Mouse (Mus musculus) liver, embryonic 13.5 days (tissue): ENCODE measurements around the gene Tspan1. TPM values are rescaled to one million over a fixed set of nuclear protein-coding genes. Genes with fewer than 3 reads are reported as not detected.

Source experiments
- ATAC-seq: fragments of 200-750 bp; cut with Nextera tagmentation; 2 replicates; pipeline ENCODE4 v1.8.0; 2017; ENCODE audit warnings: low read depth, mild to moderate bottlenecking, moderate number of reproducible peaks, moderate library complexity
- DNase-seq: peaks from one replicate; pipeline ENCODE4 v3.0.0; 2022
- H3K27ac ChIP-seq: fragments of 300-500 bp; sonication (generic); 2 replicates; pipeline ENCODE4 v1.5.1; 2015; ENCODE audit warnings: moderate library complexity, mild to moderate bottlenecking, inconsistent platforms
- H3K27me3 ChIP-seq: fragments of 300-500 bp; sonication (generic); 2 replicates; pipeline ENCODE4 v1.6.1; 2015; ENCODE audit warnings: mild to moderate bottlenecking, inconsistent platforms
- H3K36me3 ChIP-seq: fragments of 300-500 bp; sonication (generic); 2 replicates; pipeline ENCODE4 v1.6.1; 2015; ENCODE audit warnings: mild to moderate bottlenecking, inconsistent platforms
- H3K4me1 ChIP-seq: fragments of 300-500 bp; sonication (generic); replicated peaks from 2 replicates; pipeline ENCODE4 v1.6.1; 2015; ENCODE audit warnings: inconsistent platforms
- H3K4me2 ChIP-seq: fragments of 300-500 bp; sonication (generic); 2 replicates; pipeline ENCODE4 v1.6.1; 2015; ENCODE audit warnings: inconsistent platforms, mild to moderate bottlenecking, moderate library complexity
- H3K4me3 ChIP-seq: fragments of 300-500 bp; sonication (generic); replicated peaks from 2 replicates; pipeline ENCODE4 v1.5.1; 2015; ENCODE audit warnings: mild to moderate bottlenecking, inconsistent platforms
- H3K9ac ChIP-seq: fragments of 300-500 bp; sonication (generic); 2 replicates; pipeline ENCODE4 v1.6.1; 2015; ENCODE audit warnings: mild to moderate bottlenecking, inconsistent platforms
- H3K9me3 ChIP-seq: fragments of 300-500 bp; sonication (generic); replicated peaks from 2 replicates; pipeline ENCODE4 v1.6.1; 2016; ENCODE audit warnings: inconsistent platforms
- WGBS: fragments of 180-500 bp; shearing (Covaris S2); methylation state at CpG from one replicate; pipeline ENCODE4 v1.1.7; 2015; ENCODE audit not compliant: insufficient replicate concordance; 5-methylcytosine and 5-hydroxymethylcytosine counted together
- polyA plus RNA-seq: library from polyadenylated mRNA; unstranded; fragments of >200 nt; fragmentation: Nextera tagmentation; extraction: Ambion mirVana; gene quantifications from 2 replicates; pipeline ENCODE4 v1.2.1, GENCODE M21; 2015

The Tspan1 gene
- polyA plus RNA-seq, 1 experiment from 2014 or later: not detected

DNA sequence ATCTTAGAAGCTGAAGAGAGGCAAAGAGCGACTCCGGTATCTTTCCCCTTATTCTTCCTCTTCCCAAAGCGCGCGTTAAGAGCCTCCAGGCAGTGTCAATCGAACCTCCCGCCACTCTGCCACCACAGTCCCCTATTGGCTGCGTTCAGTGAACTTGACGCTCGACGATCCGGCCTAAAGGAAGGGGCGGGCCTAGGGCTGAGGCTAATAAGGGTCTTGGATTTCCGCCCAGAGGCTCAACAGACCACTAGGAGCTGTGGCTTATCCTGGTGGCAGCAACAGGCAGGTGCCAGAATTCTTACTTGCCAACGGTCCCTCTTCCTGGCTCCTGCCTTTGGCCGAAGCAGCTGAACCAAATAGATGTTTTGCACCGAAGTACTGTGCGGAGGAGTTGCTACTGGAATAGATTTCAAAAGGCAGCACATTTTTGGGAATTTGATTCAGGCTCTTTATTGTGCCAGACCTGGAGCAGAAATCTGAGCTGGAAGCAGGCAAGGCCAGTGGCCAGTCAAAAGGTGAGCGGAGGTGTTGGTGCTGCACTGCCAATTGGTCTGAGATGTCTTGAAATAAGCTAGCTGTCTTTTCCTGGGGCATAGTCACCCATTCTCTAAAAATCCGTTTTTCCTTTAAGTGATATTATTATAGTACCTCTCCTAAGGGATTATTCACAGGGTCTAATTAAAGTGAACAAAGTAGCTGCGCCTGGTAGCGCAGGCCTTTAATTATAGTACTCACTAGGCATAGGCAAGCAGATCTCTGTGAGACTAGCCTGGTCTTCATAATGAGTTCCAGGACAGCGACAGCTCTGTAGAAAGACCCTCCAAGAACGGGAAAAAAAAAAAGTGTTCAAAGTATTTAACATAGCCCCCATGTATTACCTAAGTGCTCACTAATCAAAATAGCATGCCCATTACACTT is 43.5 kb downstream of the Tspan1 start, which contains the start of the genes Rad54l and Pomgnt1:
Gene Rad54l, minus strand, starts transcription at position 89 of the 918 bp plus-strand sequence.
Gene Pomgnt1, plus strand, starts transcription at position 239 of the 918 bp plus-strand sequence.
- WGBS: 5% methylated on average over 24 of the region's 24 CpGs
- Histone ChIP-seq H3K36me3 (peaks cover 17% of the 10 kb centered on the region), H3K27me3 (no peaks in the 10 kb centered on the region), H3K4me3 (peak within 1 kb of the TSS; percentile 71), H3K9ac (peak within 1 kb of the TSS; percentile 79), H3K27ac (peak within 1 kb of the TSS; percentile 82), H3K4me2 (peak within 1 kb of the TSS; percentile 80), H3K9me3 (no peaks in the 10 kb centered on the region), H3K4me1 (peaks cover 46% of the 10 kb centered on the region)
- peak; percentile 96 for ATAC-seq
- DNase-seq: peak; percentile 86

- 0% methylated on average over 1 of the region's 1 CpGs for WGBS
- Histone ChIP-seq H3K27me3 (no peaks in the 10 kb centered on the region), H3K9me3 (no peaks in the 10 kb centered on the region), H3K27ac (peak overlapping the region; percentile 82), H3K4me2 (peak overlapping the region; percentile 80), H3K4me3 (peak overlapping the region; percentile 71), H3K4me1 (peaks cover 46% of the 10 kb centered on the region), H3K9ac (peak overlapping the region; percentile 78), H3K36me3 (peaks cover 24% of the 10 kb centered on the region)
- ATAC-seq: peak; percentile 30; the same call in 1 of the 2 replicates
- peak; percentile 21 for DNase-seq
Observed at GRCm38 (mm10) chr4:116122762-116123161, 44.6 kb downstream of the Tspan1 start.

Other genes with a start within 250 kb of the Tspan1 start
- not detected in 2 replicates for gene Dmbx1, start 227.7 kb downstream of the Tspan1 start, polyA plus RNA-seq
- 4.9 and 5.1 TPM in 2 replicates for gene Faah, start 149.7 kb downstream of the Tspan1 start, polyA plus RNA-seq
- 9.4 and 11.2 TPM in 2 replicates for gene Nsun4, start 113.7 kb downstream of the Tspan1 start, polyA plus RNA-seq
- gene Uqcrh, start 92.5 kb downstream of the Tspan1 start, polyA plus RNA-seq: 366 and 368 TPM in 2 replicates
- gene Lrrc41, start 92.3 kb downstream of the Tspan1 start, polyA plus RNA-seq: 28.5 and 32.5 TPM in 2 replicates
- 33.8 and 39.0 TPM in 2 replicates for gene Rad54l, start 43.9 kb downstream of the Tspan1 start, polyA plus RNA-seq
- 13.3 and 14.4 TPM in 2 replicates for gene Pomgnt1, start 43.8 kb downstream of the Tspan1 start, polyA plus RNA-seq
- gene Lurap1, start 16.3 kb downstream of the Tspan1 start, polyA plus RNA-seq: 0.23 and 0.25 TPM in 2 replicates
- not detected in 2 replicates for gene 1700042G07Rik, start 5.8 kb upstream of the Tspan1 start, polyA plus RNA-seq
- gene Gm49337, start 5.8 kb upstream of the Tspan1 start, polyA plus RNA-seq: not detected in 2 replicates
- gene Pik3r3, start 54.0 kb upstream of the Tspan1 start, polyA plus RNA-seq: 1.1 and 1.2 TPM in 2 replicates